Mouse (Mus musculus) 416B (cell line): ENCODE results near the gene Fer.

Source experiments
- DNase-seq: peaks from one replicate; pipeline ENCODE4 v3.0.0; 2011; ENCODE audit warnings: low read depth

Fer gene

GRCm38 (mm10) chr17:63978794-63979571, 116.1 kb downstream of the Fer start:
- no peak for DNase-seq

DNA sequence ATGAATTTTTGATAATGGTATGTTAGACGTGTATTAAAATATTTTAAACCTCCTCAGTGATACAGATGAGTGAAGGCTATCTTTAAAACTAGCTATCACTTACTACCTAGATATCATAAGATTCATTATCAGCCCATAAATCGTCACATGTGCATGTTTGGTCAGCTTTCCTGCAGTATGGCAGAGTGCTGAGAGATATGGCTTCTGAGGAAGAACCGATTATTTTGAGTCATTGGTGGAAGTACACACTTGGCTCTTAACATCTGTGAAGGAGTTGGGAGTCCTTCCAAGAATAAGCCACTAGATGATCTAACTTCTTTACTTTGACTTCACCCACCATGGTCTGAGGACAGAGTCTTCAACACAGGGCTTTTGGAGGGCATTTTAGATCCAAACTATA, 117.3 kb downstream of the Fer start:
- no peak for DNase-seq

- DNase-seq: peak; percentile 48
Measured at GRCm38 (mm10) chr17:63988710-63989109, 125.8 kb downstream of the Fer start.

GRCm38 (mm10) chr17:63991160-63991559, 128.3 kb downstream of the Fer start:
- DNase-seq: no peak

GRCm38 (mm10) chr17:63995921-63996320, 133.1 kb downstream of the Fer start:
- DNase-seq: no peak

GRCm38 (mm10) chr17:63997643-63998042, 134.8 kb downstream of the Fer start:
- no peak for DNase-seq

- DNase-seq: no peak
Measured at GRCm38 (mm10) chr17:64003444-64003843, 140.6 kb downstream of the Fer start.

GRCm38 (mm10) chr17:64005575-64006249, 142.8 kb downstream of the Fer start:
- no peak for DNase-seq

DNA sequence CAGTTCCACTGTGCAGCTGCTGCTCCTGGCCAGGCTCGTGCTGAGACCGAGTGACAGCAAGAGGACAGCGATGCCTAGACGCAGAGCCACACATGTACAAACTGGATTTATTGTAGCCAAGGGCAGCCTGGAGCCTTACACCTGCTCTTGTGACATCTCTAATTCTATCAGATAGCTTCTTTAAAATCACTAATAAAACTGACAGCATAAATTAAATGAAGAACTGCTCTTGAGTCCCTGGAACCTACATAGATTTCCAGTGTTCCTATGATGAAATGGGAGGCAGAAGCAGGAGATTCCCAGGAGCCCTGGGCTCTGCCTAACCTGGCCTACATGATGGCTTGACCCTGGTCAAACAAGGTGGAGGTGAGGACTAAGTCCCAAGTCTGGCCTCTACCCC, 153.7 kb downstream of the Fer start:
- no peak for DNase-seq

DNA sequence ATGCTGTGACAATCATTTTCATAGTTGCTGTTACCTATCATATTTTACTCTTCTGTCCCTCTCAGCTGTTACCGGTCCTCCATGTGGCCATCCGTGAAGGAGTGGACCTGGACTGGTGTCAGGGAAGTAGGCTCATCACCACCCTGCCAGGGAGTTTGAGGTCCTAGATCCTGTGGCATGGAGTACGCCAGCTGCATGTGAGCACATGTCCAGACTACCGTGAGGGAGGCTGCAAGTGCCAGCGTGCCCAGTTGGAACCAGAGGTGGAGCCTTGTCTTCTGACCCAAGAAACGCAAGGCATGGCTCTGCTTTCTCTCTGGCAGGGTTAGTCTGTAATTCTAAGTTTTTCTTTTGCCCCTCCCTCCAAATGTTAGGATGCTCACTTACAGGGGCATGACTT, 155.4 kb downstream of the Fer start:
- no peak for DNase-seq

DNA sequence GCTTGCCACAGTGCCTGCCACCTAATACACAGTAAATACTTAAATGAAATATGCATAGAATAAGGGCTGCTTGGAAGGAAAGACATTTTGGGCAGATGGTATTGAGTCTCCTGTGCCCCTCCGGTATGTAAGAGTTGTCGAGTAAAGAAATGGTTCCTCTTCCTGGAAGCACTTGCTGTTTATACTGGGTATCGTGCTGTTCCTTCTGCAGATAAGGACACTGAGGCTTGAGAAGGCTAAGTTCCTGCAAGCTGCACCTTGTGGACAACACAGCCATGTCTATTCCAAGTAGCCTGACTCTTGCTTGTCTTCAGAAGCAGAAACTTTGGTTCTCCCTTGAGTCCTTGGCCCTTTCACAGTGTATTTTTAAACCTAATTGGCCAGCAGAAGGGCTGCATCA, 156.0 kb downstream of the Fer start:
- no peak for DNase-seq

- no peak for DNase-seq
Measured at GRCm38 (mm10) chr17:64019646-64020045, 156.8 kb downstream of the Fer start.

- peak; percentile 70 for DNase-seq
Measured at GRCm38 (mm10) chr17:64026485-64026884, 163.6 kb downstream of the Fer start.

DNA sequence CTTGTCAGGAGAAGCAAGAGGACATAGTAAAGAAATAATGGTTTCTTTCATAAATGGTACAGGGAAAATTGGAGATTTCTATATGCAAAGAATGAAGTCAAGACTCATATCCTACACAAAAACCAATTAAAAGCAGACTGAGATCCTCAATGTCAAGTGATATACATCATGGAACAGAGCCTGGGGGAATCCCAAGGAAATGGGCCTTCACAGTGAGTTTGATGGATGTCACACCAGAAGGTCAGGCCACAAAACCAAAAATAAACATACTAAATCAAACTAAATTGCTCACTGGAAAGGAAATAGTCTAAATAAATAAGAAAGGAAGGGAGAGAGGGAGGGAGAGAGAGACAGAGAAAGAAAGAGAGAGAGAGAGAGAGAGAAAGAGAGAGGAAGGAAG, 178.9 kb downstream of the Fer start:
- no peak for DNase-seq

DNA sequence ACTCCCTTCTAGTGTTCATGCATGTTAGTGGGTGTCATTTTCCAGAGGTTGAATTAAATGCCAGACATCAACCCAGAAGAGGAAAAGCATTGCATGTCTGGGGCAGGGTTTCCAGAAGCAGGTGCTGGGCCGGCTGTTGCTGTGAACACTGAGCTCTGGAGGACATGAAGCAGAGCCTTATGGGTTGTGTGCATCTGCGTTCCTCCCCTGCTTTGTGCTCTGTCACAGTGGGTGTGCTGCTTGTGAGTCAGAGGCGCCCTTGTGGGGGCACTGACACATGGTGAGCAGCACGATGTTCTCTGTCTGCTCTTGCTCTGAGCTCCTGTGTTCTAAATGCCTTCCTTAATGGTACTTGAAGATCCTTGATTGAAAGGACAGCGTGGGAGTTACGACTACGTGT, 182.5 kb downstream of the Fer start:
- DNase-seq: no peak

DNA sequence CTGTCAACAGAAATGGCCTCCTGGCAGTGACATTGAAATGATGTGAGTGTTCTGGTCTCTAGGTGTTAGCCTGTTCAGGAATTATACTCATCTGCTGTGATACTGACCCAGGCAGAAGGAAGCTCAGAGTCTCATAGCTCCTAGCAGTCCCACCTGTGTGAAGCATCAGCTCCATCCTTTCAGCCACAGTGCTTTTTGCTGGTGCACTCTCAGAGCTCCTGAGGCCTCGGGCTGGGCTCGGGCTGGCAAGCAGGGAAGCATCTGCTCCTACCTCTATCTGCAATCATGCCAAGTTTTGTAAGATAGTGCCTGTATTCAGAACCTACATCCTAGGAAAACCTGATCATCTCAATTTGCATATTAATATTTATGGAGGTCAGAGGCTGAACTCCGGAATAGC, 183.7 kb downstream of the Fer start:
- no peak for DNase-seq

- DNase-seq: no peak
Measured at GRCm38 (mm10) chr17:64050911-64051310, 188.0 kb downstream of the Fer start.

DNA sequence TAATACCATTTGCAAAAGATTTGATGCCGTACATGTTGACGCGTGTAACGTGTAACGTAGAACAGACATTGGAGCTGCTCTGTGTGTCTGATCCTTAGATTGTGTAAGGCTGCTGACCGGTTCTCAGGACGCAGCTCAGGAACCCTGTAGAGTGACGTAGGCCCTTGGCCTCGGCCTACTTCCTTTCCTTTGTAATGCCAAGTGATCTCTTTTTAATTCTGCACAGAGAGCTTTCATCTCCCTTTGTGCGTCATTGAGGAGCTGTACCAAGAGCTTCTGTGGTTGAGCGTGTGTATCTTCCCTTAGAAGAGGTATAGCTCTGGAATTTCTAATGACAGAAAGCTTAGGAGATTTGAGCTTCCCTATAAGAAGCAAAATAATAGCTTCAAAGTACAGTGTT, 190.8 kb downstream of the Fer start:
- no peak for DNase-seq

- no peak for DNase-seq
Measured at GRCm38 (mm10) chr17:64060529-64060928, 197.7 kb downstream of the Fer start.

DNA sequence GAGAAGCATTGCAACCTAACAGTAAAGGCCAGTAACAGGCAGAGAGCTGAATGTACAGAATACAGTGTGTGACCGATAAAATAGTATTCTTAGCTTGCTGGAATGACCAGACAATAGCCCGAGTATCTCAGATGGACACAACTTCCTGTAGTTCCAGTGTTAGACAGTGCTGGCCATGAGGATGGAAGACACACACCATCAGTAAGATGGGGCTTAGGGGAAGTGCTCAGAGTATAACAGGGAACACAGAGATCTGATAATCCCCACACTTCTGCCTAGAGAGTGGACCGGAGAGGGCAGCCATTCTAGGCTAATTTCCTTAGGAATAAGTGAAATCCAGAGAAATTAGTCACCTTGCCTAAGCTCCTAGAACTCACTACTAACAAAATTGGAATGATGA, 202.4 kb downstream of the Fer start:
- no peak for DNase-seq

DNA sequence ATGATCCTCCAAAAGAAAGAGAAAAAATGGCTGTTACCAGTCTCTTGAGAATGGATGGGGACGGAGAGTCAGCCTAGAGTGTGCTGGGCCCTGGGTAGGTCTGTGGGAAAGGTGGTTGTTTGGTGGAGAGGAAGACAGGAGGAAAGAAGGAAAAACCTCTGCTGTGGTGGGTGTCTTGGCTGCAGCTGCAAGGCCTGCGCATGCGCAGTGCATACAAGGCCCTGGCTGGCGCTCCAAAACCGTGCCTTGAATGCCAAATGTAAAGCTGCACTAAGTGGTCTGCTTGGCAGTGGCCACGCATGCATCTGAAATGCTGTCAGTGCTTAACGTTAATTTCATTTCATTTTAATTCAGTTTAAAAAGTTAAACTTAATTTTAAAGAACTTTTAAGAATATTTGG, 214.5 kb downstream of the Fer start:
- no peak for DNase-seq

GRCm38 (mm10) chr17:64084751-64085150, 221.9 kb downstream of the Fer start:
- no peak for DNase-seq

GRCm38 (mm10) chr17:64085493-64085892, 222.6 kb downstream of the Fer start:
- DNase-seq: no peak
